ENCODE assay signal across 8 mouse cellular contexts in genomic region chr14:77926718-77927117, GRCm38 (mm10). TPM values are rescaled to one million over a fixed set of nuclear protein-coding genes. Genes with fewer than 3 reads are reported as not detected.
DNase-seq lines count a peak whose midpoint lies in the region; ATAC-seq and TF ChIP-seq lines count a peak whose summit lies in the region.

No protein-coding gene starts in this region.

- 63% methylated on average over 3 of the region's 3 CpGs for WGBS in kidney, postnatal 0 days
- 53% methylated on average over 3 of the region's 3 CpGs for WGBS in kidney, embryonic 15.5 days
- WGBS in lung, embryonic 14.5 days: 41% methylated on average over 3 of the region's 3 CpGs

- H3K4me2 ChIP-seq in kidney, postnatal 0 days (ENCODE audit: low read length): no peak overlapping the region
- no peak overlapping the region for H3K4me2 ChIP-seq in kidney, embryonic 15.5 days
- no peak overlapping the region for H3K4me2 ChIP-seq in CH12.LX (ENCODE audit: insufficient read depth, low read depth, poor library complexity, severe bottlenecking)
- no peak overlapping the region for H3K4me2 ChIP-seq in lung, embryonic 14.5 days

- no peaks in the 10 kb centered on the region for H3K27me3 ChIP-seq in kidney, postnatal 0 days (ENCODE audit: insufficient read depth, low read length)
- H3K27me3 ChIP-seq in kidney, embryonic 15.5 days: no peaks in the 10 kb centered on the region
- no peaks in the 10 kb centered on the region for H3K27me3 ChIP-seq in CH12.LX (replicated peaks)
- no peaks in the 10 kb centered on the region for H3K27me3 ChIP-seq in lung, embryonic 14.5 days (ENCODE audit: insufficient read depth, low read length)

- H3K27ac ChIP-seq in kidney, postnatal 0 days: no peak overlapping the region
- no peak overlapping the region for H3K27ac ChIP-seq in kidney, embryonic 15.5 days
- H3K27ac ChIP-seq in CH12.LX (ENCODE audit: insufficient read depth, low read depth): no peak overlapping the region
- H3K27ac ChIP-seq in lung, embryonic 14.5 days (ENCODE audit: low read depth): no peak overlapping the region

- no peak for TF ChIP-seq EP300 in CH12.LX (IDR thresholded peaks at IDR 0.05; ENCODE audit: low read length)

- 0 out of 2 replicates have a peak, but pooled peaks cover 5% of the 10 kb centered on the region for H3K4me1 ChIP-seq in kidney, postnatal 0 days (replicated peaks; ENCODE audit: insufficient read depth, low read length)
- peaks cover 8% of the 10 kb centered on the region for H3K4me1 ChIP-seq in kidney, embryonic 15.5 days
- H3K4me1 ChIP-seq in CH12.LX (ENCODE audit: control insufficient read depth in 1 of 2, insufficient read depth in 2 of 2): no peaks in the 10 kb centered on the region
- H3K4me1 ChIP-seq in lung, embryonic 14.5 days (ENCODE audit: insufficient read depth): no peaks in the 10 kb centered on the region

- no peak for ATAC-seq in kidney, postnatal 0 days (replicated peaks; ENCODE audit: low FRiP score, low read depth)
- no peak for ATAC-seq in kidney, embryonic 15.5 days (replicated peaks; ENCODE audit: low FRiP score)
- ATAC-seq in lung, embryonic 14.5 days (ENCODE audit: insufficient read depth): no peak

- no peaks in the 10 kb centered on the region for H3K79me2 ChIP-seq in CH12.LX (replicated peaks; ENCODE audit: control insufficient read depth, extremely low read depth, insufficient read depth, poor library complexity, severe bottlenecking)

- peak; percentile 70 for TF ChIP-seq CTCF in kidney, postnatal 0 days (IDR thresholded peaks at IDR 0.05; ENCODE audit: low read depth)
- TF ChIP-seq CTCF in CH12.LX (conservative IDR thresholded peaks at IDR 0.05 in 1 of 2, IDR thresholded peaks at IDR 0.05 in 1 of 2; ENCODE audit: low read depth in 2 of 2, low read length in 2 of 2): peak; percentile 66 to 70
- peak; percentile 52 for TF ChIP-seq CTCF in lung, embryonic 14.5 days (IDR thresholded peaks at IDR 0.05; ENCODE audit: low read depth)

- peak; percentile 61 for TF ChIP-seq RAD21 in CH12.LX (IDR thresholded peaks at IDR 0.05; ENCODE audit: low read depth, low read length)

- H3K4me3 ChIP-seq in kidney, postnatal 0 days (replicated peaks; ENCODE audit: low read depth, low read length): no peak overlapping the region
- no peak overlapping the region for H3K4me3 ChIP-seq in kidney, embryonic 15.5 days (replicated peaks)
- no peak overlapping the region for H3K4me3 ChIP-seq in CH12.LX (replicated peaks in 1 of 3; ENCODE audit: low read depth in 2 of 3, low read length in 2 of 3, poor library complexity in 1 of 3)
- no peak overlapping the region for H3K4me3 ChIP-seq in lung, embryonic 14.5 days (ENCODE audit: low read depth, low read length)

- DNase-seq in adrenal gland, adult 18-20 months (ENCODE audit: low spot score in 2 of 2): peak; percentile 30 to 31
- no peak for DNase-seq in adrenal gland, postnatal 4 days (ENCODE audit: low spot score in 2 of 2)
- peak; percentile 59 for DNase-seq in kidney, postnatal 0 days (ENCODE audit: low spot score)
- DNase-seq in CH12.LX (ENCODE audit: extremely low read depth): peak; percentile 48
- DNase-seq in cerebellum, postnatal 36 days: peak; percentile 11 to 17
- peak; percentile 62 for DNase-seq in lung, embryonic 14.5 days
- no peak for DNase-seq in urinary bladder, postnatal 4 days (ENCODE audit: low spot score in 2 of 2)

- no peaks in the 10 kb centered on the region for H3K36me3 ChIP-seq in kidney, postnatal 0 days (ENCODE audit: insufficient read depth, low read length)
- H3K36me3 ChIP-seq in kidney, embryonic 15.5 days: no peaks in the 10 kb centered on the region
- no peaks in the 10 kb centered on the region for H3K36me3 ChIP-seq in CH12.LX (replicated peaks in 1 of 2; ENCODE audit: control insufficient read depth in 1 of 2, insufficient read depth in 1 of 2, low read length in 1 of 2)
- no peaks in the 10 kb centered on the region for H3K36me3 ChIP-seq in lung, embryonic 14.5 days (ENCODE audit: insufficient read depth)

- H3K9ac ChIP-seq in kidney, postnatal 0 days (ENCODE audit: low read depth, low read length): no peak overlapping the region
- no peak overlapping the region for H3K9ac ChIP-seq in kidney, embryonic 15.5 days
- H3K9ac ChIP-seq in CH12.LX (ENCODE audit: insufficient read depth, low read depth): no peak overlapping the region
- H3K9ac ChIP-seq in lung, embryonic 14.5 days: no peak overlapping the region

- TF ChIP-seq POLR2A in CH12.LX (IDR thresholded peaks at IDR 0.05; ENCODE audit: low read depth, low read length): no peak

- in situ Hi-C loops in CH12.LX (cut with MboI; ENCODE audit: low pct_ligation_motif_present, low pct_unique_long_range_greater_than_20kb, low sequenced_read_pairs): loop anchor here (5.0 kb wide), 1 partner anchor 784 kb away; no protein-coding TSS in a partner anchor

- dilution Hi-C loops in CH12.LX (cut with MboI; ENCODE audit: extremely low pct_ligation_motif_present, extremely low pct_unique_long_range_greater_than_20kb, low sequenced_read_pairs): no loop called here

- H3K9me3 ChIP-seq in kidney, postnatal 0 days (replicated peaks; ENCODE audit: low read length): no peaks in the 10 kb centered on the region
- no peaks in the 10 kb centered on the region for H3K9me3 ChIP-seq in kidney, embryonic 15.5 days (replicated peaks)
- H3K9me3 ChIP-seq in CH12.LX (replicated peaks; ENCODE audit: low read length): no peaks in the 10 kb centered on the region
- no peaks in the 10 kb centered on the region for H3K9me3 ChIP-seq in lung, embryonic 14.5 days (ENCODE audit: low read depth, low read length)

TF ChIP-seq in CH12.LX, 34 proteins besides CTCF, POLR2A, EP300 and RAD21:
- TF ChIP-seq BHLHE40 (IDR thresholded peaks at IDR 0.05; ENCODE audit: low read depth, low read length) (no peak), NRF1 (IDR thresholded peaks at IDR 0.05; ENCODE audit: low read depth, low read length) (no peak), TBP (conservative IDR thresholded peaks at IDR 0.05; ENCODE audit: low read depth, low read length) (no peak), JUND (conservative IDR thresholded peaks at IDR 0.05; ENCODE audit: low read depth, low read length) (no peak), MYC (IDR thresholded peaks at IDR 0.05; ENCODE audit: low read depth, low read length) (no peak), RCOR1 (conservative IDR thresholded peaks at IDR 0.05; ENCODE audit: low read depth, low read length) (no peak), SMC3 (IDR thresholded peaks at IDR 0.05; ENCODE audit: low read depth, low read length) (peak; percentile 57)

RNA-seq across cellular contexts. Expression of gene Epsti1, which starts 22.7 kb away (rescaled TPM):
- total RNA-seq in adrenal gland, adult 18-20 months (2021): 1 to 10 TPM; 2.2 to 2.5 TPM
- total RNA-seq in adrenal gland, postnatal 4 days (2021): 1 to 10 TPM; 2.0 to 2.9 TPM
- polyA plus RNA-seq in kidney, postnatal 0 days (2015; fragmentation: Nextera tagmentation; extraction: Ambion mirVana): 3.4 and 3.8 TPM in 2 replicates
- polyA plus RNA-seq in kidney, embryonic 15.5 days (2015; fragmentation: Nextera tagmentation; extraction: Ambion mirVana): 0.90 and 1.5 TPM in 2 replicates
- total RNA-seq in CH12.LX (2012; rRNA removed) (0.38 and 0.59 TPM in 2 replicates), CH12.LX (2014; rRNA removed) (2.2 and 3.0 TPM in 2 replicates)
- polyA plus RNA-seq in CH12.LX (2012; ENCODE audit: insufficient read length, low read depth): 2.2 and 2.3 TPM in 2 replicates
- 0.47 and 1.1 TPM in 2 replicates for polyA plus RNA-seq in lung, embryonic 14.5 days (2014; fragmentation: Nextera tagmentation; extraction: Ambion mirVana)

RNA-seq across cellular contexts. Expression of gene Dnajc15, which starts 51.8 kb away (rescaled TPM):
- total RNA-seq in adrenal gland, adult 18-20 months (2021): 100 to 1,000 TPM; 345 to 346 TPM
- total RNA-seq in adrenal gland, postnatal 4 days (2021): 100 to 1,000 TPM; 337 to 380 TPM
- polyA plus RNA-seq in kidney, postnatal 0 days (2015; fragmentation: Nextera tagmentation; extraction: Ambion mirVana): 169 and 177 TPM in 2 replicates
- polyA plus RNA-seq in kidney, embryonic 15.5 days (2015; fragmentation: Nextera tagmentation; extraction: Ambion mirVana): 118 and 136 TPM in 2 replicates
- 39.5 and 47.0 TPM in 2 replicates for total RNA-seq in CH12.LX (2012; rRNA removed)
- 41.7 and 48.6 TPM in 2 replicates for total RNA-seq in CH12.LX (2014; rRNA removed)
- polyA plus RNA-seq in CH12.LX (2012; ENCODE audit: insufficient read length, low read depth): 56.8 and 59.0 TPM in 2 replicates
- 96.4 and 103 TPM in 2 replicates for polyA plus RNA-seq in lung, embryonic 14.5 days (2014; fragmentation: Nextera tagmentation; extraction: Ambion mirVana)

Comparison
In these comparisons a context has a peak if more than half of its experiments do, and no peak if none do; other contexts are left out.
1. DNase-seq: peak in adrenal gland, adult 18-20 months (2 of 2), kidney, postnatal 0 days (single experiment), CH12.LX (single experiment), cerebellum, postnatal 36 days (2 of 2) and lung, embryonic 14.5 days (single experiment); none in adrenal gland, postnatal 4 days (0 of 2) and urinary bladder, postnatal 4 days (0 of 2).
2. Peak in every context shown above with its lines, with median percentiles within 50 percentile points of each other: CTCF ChIP-seq.